Mouse (Mus musculus) small intestine, adult 10 weeks (tissue): ENCODE data around the gene Angptl2. TPM values are rescaled to one million over a fixed set of nuclear protein-coding genes. Genes with fewer than 3 reads are reported as not detected.

ENCODE experiments used
- polyA plus RNA-seq: library from polyadenylated mRNA; stranded (reverse); fragments of 350-450 nt; fragmentation: Illumina TruSeq; extraction: RNeasy Lipid Tissue Mini Kit (QIAGEN cat#74804); gene quantifications from one replicate; pipeline ENCODE4 v1.2.3, GENCODE M21; 2014; ENCODE audit warnings: low replicate concordance

The Angptl2 gene
- polyA plus RNA-seq, result 3.6 TPM

GRCm38 (mm10) chr2:33215700-33216509 is at the start of gene Angptl2:
TSS of gene Angptl2 (plus strand) at chr2:33216069.

Other genes starting within 250 kb of the Angptl2 start
- gene Slc2a8, start 234.0 kb upstream of the Angptl2 start, polyA plus RNA-seq, result not detected
- 1.0 TPM for gene Garnl3, start 84.4 kb upstream of the Angptl2 start, polyA plus RNA-seq
- gene Ralgps1, start 155.4 kb downstream of the Angptl2 start, polyA plus RNA-seq, result 29.8 TPM
- gene Zbtb34, start 215.3 kb downstream of the Angptl2 start, polyA plus RNA-seq, result 4.3 TPM